Mouse (Mus musculus) cerebellum, postnatal 10 days (tissue): Measurements from ENCODE around the gene Mlst8.

Source experiments
- DNase-seq, 2 experiments: peaks; one replicate each; pipeline ENCODE4 v3.0.0; 2021; ENCODE audit warnings: mixed read lengths in 2 of 2

Gene Mlst8

DNA sequence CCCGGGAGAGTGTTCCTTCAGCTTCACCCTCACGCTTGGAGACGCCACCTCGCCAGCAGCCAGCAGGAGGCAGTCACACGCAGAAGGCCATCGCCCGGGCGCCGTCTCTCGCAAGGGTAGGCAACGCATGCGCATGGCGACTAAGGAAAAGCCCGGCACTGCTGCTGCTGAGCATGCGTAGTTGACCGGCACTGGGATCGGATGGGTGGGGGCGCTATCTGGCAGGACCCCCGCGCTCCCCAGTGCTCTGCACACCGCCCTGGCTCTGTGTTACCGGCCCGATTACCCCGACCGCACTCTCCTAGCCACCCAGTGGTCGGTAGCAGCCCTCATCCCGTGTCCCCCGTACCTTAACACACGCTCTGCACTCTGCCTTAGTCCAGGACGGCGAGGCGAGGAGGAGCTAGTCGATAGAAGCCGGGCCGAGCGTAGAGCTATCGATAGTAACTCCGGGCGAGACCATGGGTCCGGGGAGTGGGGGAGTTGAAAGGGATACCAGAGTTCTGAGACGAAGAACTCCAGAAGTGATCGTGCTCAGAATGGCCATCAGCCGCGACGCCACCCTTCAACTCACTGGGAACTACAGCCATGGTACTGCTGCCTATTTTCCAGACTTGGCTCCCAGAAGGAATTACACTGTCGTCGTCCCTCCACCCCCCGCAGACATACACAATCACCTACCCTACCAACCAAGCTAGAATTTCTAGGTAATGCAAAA, at the start of gene Mlst8:
Mlst8 (minus strand) TSS at position 416 of the 718 bp plus-strand sequence.
- DNase-seq = peak; percentile 99

- DNase-seq = no peak
Measured at GRCm38 (mm10) chr17:24528560-24528918, 49.7 kb upstream of the Mlst8 start.

DNA sequence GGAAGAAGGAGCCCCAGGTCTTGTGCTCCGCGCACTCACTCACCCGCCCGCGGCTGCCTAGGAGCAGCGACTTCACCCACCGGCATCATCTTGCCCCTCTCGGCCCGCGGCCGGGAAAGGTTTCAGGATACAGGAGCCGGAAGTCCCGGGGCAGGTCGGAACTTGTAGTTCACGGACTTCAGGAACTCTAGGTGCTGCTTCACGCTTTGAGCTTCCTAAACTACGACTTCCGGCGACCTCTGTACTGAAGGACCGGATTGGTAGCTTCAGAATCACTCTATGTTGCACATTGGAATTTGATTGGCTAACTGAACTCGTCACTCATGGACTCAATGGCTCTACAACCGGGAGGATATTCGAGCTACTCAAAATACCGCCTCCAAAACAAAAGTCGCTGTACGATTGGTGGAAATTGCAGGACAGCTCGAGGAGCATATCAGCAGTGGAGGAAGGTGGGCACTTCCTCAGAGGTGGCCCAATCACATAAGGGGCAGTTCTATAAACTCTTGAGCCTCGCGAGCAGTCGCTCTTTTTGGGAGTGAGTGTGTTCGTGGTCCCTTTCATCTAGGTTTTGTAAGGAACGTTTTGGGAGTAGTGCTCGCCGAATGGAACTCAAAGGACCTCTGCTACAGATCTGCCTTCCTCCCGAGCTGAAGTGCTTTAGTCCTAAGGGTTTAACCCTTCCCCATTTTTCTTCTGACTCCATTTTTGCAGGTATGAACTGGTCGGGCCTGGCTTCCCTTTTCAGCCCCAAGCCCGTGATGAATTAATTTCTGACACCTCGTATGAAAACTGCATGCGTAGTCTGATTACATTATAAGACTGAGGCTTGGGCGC, 49.1 kb upstream of the Mlst8 start, which contains the start of gene Traf7:
Traf7 (minus strand) TSS at position 216 of the 837 bp plus-strand sequence.
- peak; percentile 92 to 94 for DNase-seq

GRCm38 (mm10) chr17:24527315-24527714, 48.4 kb upstream of the Mlst8 start:
- no peak for DNase-seq

- DNase-seq = no peak
Measured at GRCm38 (mm10) chr17:24524734-24525133, 45.9 kb upstream of the Mlst8 start.

DNA sequence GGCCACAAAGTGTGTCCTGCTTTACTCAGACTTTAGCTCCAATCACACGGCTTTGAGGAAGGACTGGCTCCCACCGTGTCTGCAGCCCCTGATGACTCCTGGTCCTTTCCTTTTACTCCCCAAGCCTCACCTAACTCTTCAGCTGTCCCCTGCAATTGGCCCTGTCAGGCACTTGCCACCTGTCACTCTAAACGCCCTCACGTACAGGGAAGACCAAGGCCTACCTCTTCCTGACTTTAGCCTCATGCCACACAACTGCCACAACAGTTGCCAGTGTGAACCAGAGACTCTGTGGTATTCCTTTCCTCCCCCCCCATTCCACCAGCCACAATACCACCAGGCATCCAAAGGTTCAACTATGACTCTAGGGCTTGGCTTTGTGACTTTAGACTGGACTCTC, 41.6 kb upstream of the Mlst8 start:
- DNase-seq = no peak

- no peak for DNase-seq
Measured at GRCm38 (mm10) chr17:24514270-24515257, 35.7 kb upstream of the Mlst8 start.

- DNase-seq = peak; percentile 83 to 85
Measured at GRCm38 (mm10) chr17:24513609-24514008, 34.7 kb upstream of the Mlst8 start.

GRCm38 (mm10) chr17:24507806-24508460, 29.1 kb upstream of the Mlst8 start:
- peak; percentile 58 to 61 for DNase-seq

GRCm38 (mm10) chr17:24507129-24507664, 28.3 kb upstream of the Mlst8 start:
- peak; percentile 49 to 70 for DNase-seq

DNA sequence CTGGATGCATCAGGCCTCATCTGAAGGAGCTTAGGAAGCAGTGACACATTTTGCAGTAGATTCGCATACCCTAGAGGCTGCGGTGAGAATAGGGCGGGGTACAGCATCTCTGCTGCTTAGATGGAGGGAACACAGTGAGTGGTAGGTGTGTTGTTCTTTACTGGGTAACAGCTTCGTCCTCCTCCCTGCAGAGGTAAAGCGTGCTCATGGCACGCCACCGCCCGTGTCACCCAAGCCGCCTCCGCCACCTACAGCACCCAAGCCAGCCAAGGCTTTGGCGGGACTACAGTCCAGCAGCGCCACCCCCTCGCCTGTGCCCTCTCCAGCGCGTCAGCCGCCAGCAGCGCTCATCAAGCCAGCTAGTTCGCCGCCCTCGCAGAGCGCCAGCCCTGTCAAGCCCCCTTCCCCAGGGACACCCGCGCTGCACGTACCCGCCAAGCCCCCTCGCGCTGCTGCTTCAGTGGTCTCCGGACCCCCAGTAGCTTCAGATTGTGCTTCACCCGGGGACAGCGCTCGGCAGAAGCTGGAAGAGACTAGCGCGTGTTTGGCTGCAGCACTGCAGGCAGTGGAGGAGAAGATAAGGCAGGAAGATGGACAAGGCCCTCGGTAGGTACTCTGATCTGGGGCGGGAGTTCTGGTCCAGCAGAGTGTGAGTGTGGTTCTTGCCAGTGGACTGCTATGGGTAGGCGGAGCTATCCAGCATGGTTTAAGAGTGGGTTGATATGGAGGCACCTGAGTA, 27.6 kb upstream of the Mlst8 start:
- DNase-seq = peak in 1 of 2 experiments; percentile 75

DNA sequence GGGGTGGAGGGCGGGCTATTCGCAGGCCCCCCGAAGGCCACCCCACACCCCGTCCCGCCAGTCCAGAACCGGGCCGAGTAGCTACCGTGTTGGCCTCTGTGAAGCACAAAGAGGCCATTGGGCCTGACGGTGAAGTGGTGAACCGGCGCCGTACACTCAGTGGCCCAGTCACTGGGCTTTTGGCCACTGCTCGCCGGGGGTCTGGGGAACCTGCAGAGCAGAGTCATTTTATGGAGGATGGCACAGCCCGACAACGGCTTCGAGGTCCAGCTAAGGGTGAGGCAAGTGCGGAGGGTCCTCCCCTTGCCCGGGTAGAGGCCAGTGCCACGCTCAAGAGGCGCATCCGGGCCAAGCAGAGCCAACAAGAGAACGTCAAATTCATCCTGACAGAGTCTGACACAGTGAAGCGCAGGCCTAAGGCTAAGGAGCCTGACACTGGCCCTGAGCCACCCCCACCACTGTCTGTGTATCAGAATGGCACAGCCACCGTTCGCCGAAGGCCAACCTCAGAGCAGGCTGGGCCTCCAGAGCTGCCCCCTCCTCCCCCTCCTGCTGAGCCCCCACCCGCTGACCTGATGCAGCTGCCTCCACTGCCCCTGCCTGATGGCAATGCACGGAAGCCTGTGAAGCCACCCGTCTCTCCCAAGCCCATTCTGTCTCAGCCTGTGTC, 26.5 kb upstream of the Mlst8 start:
- peak; percentile 64 to 66 for DNase-seq

GRCm38 (mm10) chr17:24504085-24504484, 25.2 kb upstream of the Mlst8 start:
- no peak for DNase-seq

DNA sequence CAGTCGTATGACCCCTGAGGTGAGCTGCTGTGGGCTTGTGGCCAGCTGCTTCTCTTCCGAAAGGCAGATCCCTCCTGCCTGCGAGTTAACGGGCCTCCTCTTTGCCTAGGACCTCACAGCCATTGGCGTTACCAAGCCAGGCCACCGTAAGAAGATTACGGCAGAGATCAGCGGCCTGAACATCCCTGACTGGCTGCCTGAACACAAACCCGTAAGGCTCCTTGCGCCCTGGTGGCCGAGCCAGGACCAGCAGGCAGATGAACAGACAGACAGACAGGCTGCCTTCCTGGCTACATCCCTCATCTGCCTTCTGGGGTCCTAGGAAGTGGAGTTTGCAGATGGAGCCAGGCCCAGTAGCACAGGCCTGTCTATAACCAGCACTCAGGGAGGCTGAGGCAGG, 23.3 kb upstream of the Mlst8 start:
- no peak for DNase-seq

DNA sequence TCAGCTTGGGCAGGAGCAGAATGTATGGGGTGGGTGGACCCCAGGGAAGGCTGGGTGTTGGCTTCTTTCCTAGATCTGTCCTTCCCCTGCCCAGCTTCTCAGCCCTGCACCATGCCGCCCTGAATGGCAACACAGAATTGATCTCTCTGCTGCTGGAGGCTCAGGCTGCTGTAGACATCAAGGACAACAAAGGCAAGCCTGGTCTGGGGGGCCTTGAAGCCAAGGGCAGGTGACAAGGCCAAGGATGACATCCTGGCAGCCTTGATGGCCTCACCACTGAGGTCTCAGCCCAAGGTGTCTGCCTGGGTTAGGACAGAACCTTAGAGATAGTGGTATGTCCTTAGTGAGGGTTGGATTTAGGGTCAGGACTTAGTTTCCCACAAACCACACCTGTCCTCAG, 17.1 kb upstream of the Mlst8 start:
- DNase-seq = peak in 1 of 2 experiments; percentile 48

DNA sequence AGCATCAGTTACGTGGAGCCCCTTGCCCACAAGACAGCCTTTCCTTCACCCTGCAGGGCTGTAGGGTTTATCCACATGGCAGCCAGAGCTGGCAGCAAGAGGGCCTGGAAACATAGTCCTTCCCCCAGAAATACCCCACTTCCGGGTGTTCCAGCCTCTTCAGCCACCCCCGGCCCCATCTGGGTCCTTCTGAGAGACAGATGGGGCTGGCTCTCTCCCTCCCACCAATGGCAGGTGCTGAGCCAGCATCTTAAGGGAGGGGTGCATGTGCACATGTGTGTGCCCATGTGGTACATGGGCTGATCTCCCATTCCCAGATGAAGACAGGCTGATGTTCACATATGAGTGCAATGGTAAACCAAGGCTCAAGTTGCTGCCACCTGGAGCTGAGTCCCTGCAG, 16.6 kb upstream of the Mlst8 start:
- peak; percentile 63 to 76 for DNase-seq

DNA sequence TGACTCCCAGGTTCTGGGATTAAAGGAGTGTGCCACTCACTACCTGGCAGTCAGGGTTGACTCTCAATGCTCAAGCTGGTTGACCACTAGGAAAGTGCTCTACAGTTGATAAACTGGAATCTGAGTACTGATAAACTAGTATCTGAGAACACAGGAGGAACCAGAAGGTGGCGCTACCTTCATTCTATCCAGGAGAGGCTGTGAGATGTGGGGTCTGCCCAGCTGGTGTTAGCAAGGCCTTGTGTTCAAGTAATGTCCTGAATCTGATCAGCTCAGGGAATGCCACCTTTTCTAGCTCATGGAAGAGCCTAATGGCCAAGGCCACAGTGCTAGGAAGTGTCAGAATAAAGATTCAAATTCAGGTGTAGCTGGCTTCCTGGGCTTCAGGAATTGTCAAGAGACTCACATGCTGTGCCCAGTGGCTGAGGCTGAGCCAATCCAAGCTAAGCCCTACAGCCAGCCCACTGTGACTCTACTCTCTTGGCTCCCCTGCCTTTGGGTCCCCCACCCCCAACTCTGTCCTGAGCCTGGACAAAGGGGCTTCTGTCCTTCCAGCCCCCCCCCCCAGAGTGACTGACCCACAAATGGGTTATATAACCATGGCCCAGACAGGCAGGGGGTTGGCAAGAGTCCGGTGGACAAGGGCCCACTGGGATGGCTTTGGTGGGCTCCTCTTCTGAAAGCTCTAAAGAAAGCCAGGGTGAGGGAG, 15.9 kb upstream of the Mlst8 start:
- DNase-seq = peak; percentile 84 to 88

- DNase-seq = no peak
Measured at GRCm38 (mm10) chr17:24490399-24490798, 11.5 kb upstream of the Mlst8 start.

DNA sequence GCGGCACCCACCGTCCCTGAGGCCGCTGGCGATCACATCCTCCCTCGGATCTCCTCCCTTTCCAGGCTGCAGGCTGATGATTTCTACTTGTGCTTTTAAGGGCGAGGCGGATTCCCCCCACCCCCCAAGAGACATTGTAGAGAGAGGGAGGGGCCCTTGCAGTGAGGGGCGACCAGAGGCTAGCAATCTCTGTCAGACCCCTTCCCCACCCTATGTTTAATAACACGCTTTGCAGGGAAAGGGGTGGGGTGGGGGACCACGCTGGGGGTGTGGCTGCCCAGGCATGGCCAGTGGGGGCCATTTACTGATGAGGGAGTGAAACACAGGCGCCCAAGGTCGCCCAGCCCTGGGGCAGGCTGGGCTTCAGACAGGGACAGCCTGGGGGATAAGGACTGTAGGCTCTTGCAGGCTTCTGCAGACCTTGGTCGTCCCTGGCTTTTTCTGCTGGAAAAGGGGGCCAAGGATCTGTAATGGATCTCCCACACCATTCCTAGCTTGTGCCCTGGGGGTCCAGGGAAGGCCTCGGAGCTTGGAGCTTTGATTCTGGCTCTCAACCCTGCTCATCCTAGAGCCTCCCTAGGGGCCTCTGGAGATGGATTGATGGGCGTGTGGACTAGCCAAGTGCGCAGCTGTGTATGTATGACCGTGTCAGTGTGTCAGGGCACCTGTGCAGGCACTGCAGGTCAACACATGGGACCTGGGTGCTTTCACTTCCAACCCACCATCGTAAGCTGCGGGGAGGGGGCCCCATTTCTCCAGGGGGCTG, 10.6 kb upstream of the Mlst8 start:
- DNase-seq = no peak
